Mouse (Mus musculus): ENCODE measurements around the gene Pde7b.
"Not testable (repeated sequence)": the region's sequence is repeated elsewhere in the genome, so short reads cannot be mapped to it uniquely, and the experiment has no call there.

The Pde7b gene

GRCm38 (mm10) chr10:20548833-20549710, 175.8 kb downstream of the Pde7b start:
- DNase-seq (ENCODE audit: low spot score): no peak

- DNase-seq (ENCODE audit: low spot score): peak; percentile 29
These were observed 176.8 kb downstream of the Pde7b start for GRCm38 (mm10) chr10:20547951-20548551.

GRCm38 (mm10) chr10:20543121-20543520, 181.8 kb downstream of the Pde7b start:
- DNase-seq (ENCODE audit: low spot score): no peak

- DNase-seq (ENCODE audit: low spot score): no peak
These were observed 191.1 kb downstream of the Pde7b start for GRCm38 (mm10) chr10:20533811-20534210.

GRCm38 (mm10) chr10:20531921-20532320, 193.0 kb downstream of the Pde7b start:
- no peak for DNase-seq (ENCODE audit: low spot score)

GRCm38 (mm10) chr10:20528544-20529411, 196.1 kb downstream of the Pde7b start:
- no peak for DNase-seq (ENCODE audit: low spot score)

- no peak for DNase-seq (ENCODE audit: low spot score)
These were observed 197.1 kb downstream of the Pde7b start for GRCm38 (mm10) chr10:20527737-20528136.

GRCm38 (mm10) chr10:20518529-20518889, 206.4 kb downstream of the Pde7b start:
- DNase-seq (ENCODE audit: low spot score): no peak

- not testable (repeated sequence) for DNase-seq (ENCODE audit: low spot score)
These were observed 206.9 kb downstream of the Pde7b start for GRCm38 (mm10) chr10:20517756-20518528.

GRCm38 (mm10) chr10:20513891-20514290, 211.0 kb downstream of the Pde7b start:
- DNase-seq (ENCODE audit: low spot score): no peak

- no peak for DNase-seq (ENCODE audit: low spot score)
These were observed 211.4 kb downstream of the Pde7b start for GRCm38 (mm10) chr10:20513461-20513860.

GRCm38 (mm10) chr10:20509819-20510218, 215.1 kb downstream of the Pde7b start:
- DNase-seq (ENCODE audit: low spot score): no peak

- DNase-seq (ENCODE audit: low spot score): no peak
These were observed 216.4 kb downstream of the Pde7b start for GRCm38 (mm10) chr10:20508497-20508896.

GRCm38 (mm10) chr10:20507732-20508412, 217.0 kb downstream of the Pde7b start:
- no peak for DNase-seq (ENCODE audit: low spot score)

- DNase-seq (ENCODE audit: low spot score): no peak
These were observed 217.8 kb downstream of the Pde7b start for GRCm38 (mm10) chr10:20507069-20507468.

- DNase-seq (ENCODE audit: low spot score): no peak
These were observed 219.4 kb downstream of the Pde7b start for GRCm38 (mm10) chr10:20505454-20505853.

- no peak for DNase-seq (ENCODE audit: low spot score)
These were observed 220.1 kb downstream of the Pde7b start for GRCm38 (mm10) chr10:20504800-20505199.

GRCm38 (mm10) chr10:20503265-20504025, 221.4 kb downstream of the Pde7b start:
- no peak for DNase-seq (ENCODE audit: low spot score)

GRCm38 (mm10) chr10:20501221-20501620, 223.7 kb downstream of the Pde7b start:
- no peak for DNase-seq (ENCODE audit: low spot score)

- DNase-seq (ENCODE audit: low spot score): no peak
These were observed 229.8 kb downstream of the Pde7b start for GRCm38 (mm10) chr10:20495051-20495450.

All from ovary, postnatal 10 days (tissue).